Mouse (Mus musculus): Measurements from ENCODE around the gene Farp2.

The Farp2 gene

DNA sequence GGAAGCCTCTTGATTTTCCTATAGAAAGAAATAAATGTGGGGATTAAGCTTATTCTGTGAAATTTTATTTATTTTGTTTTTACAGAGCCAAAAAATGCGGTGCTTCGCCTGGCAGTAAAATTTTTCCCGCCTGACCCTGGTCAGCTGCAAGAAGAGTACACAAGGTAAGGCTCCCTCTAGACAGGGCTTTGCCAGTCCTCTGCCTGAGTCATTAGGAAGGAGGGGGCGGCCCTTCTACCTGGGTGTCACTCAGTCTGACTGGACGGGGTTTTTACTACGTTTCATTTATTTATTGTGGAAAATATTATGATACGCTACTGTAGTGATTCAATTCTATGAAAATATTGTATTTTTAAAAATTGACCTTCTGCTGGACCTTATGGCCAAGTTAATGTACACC, 51.3 kb downstream of the Farp2 start:
- DNase-seq (ENCODE audit: low spot score), result no peak

DNA sequence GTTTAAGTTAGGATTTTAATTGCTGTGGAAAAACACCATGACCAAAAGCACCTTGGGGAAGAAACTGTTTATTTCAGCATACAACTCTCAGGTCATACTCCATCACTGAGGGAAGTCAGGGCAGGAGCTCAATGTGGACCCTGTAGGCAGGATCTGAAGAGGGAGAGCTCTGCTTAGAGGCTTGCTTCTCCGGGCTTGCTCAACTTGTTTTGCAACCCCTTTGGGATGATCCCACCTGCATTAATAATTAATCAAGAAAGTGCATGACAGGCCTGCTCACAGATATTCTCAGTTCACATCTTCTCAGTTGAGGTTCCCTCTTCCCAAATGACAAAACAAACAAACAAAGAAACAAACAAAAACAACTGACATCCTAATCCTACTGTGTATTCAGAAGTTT, 51.8 kb downstream of the Farp2 start:
- DNase-seq (ENCODE audit: low spot score), result no peak

DNA sequence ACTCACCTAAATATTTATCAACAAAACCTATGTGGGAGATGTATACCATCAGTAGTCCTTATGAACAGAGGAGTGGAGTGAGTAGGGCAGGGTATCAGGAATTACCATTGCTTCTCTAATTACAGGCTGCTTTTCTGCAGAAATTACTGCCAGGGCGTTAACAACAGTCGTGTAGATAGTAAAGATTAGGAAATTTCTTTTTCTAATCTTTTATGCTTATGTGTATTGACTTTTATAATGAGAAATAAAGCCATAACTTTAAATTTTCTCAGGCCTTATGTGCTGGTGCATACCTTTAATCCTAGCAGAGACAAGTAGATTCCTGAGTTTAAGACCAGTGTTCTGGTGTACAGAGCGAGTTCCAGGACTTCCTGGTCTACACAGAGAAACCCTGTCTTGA, 52.9 kb downstream of the Farp2 start:
- no peak for DNase-seq (ENCODE audit: low spot score)

DNA sequence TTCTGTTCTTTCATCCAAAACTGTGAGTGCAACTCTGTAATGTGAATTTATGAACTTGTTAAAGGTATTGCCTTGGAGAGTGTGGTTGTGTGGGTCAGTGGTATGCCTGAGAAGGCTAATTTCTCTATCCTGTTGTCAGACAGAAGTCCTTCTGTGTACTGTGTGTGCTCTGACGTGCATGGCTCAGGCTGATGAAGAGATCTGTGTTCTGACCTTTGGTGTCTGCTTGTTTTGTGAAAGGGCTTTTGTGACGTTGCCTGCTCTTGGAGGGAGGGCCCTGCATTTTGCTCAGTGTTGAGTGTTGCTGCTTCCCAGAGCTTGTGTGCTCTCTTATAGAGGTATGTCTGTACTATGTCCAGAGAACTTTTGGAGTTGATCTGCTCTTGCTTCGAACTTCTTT, 55.1 kb downstream of the Farp2 start:
- DNase-seq (ENCODE audit: low spot score), result peak; percentile 6

DNA sequence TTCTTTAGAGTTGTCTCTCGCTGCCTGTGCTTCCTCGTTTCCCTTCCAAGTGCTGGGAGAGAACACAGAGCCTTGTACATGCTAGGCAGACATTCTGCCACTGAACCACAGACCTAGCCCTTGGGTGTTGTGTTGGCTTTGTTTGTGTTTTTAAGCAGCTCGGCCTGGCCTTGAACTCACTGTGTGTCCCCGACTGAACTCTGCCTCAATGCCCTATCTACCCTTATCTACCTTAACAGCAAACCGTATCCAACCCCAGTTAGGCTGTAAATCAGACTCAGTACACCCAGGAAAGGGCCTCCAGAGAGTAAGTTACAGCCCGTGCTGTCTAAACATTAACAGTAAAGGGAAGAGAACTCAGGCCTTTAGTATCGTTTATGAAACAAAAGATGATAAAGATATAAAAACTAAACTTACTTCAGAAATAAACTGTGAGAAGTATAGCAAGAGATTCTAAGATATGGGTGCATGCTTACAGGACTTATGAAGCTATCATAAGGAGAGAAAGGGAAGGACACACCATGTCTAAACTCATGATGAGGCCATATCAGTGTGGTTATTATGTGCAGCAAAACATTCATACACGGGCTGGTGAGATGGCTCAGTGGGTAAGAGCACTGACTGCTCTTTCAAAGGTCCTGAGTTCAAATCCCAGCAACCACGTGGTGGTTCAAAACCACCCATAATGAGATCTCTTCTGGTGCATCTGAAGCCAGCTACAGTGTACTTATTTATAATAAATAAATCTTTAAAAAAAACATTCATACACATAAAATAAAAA, 56.0 kb downstream of the Farp2 start:
- no peak for DNase-seq (ENCODE audit: low spot score)

DNA sequence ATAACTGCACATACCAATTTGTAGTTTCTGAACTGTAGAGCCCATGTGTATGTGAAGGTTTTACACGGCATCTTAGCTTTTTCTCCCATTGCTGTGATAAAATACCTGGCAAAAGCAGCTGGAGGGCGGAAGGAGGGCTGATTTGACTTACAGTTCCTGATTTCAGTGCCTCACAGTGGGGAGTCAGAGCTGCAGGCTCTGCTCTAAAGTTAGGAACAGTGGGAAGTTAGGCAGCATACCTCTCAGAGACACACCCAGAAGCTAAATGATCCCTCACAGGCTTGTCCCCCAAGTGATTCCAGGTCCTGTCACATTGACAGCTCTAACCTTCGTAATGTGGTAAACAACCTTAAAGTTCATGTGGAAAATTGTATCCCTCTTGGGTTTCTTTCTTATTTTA, 65.2 kb downstream of the Farp2 start:
- DNase-seq (ENCODE audit: low spot score), result no peak

DNA sequence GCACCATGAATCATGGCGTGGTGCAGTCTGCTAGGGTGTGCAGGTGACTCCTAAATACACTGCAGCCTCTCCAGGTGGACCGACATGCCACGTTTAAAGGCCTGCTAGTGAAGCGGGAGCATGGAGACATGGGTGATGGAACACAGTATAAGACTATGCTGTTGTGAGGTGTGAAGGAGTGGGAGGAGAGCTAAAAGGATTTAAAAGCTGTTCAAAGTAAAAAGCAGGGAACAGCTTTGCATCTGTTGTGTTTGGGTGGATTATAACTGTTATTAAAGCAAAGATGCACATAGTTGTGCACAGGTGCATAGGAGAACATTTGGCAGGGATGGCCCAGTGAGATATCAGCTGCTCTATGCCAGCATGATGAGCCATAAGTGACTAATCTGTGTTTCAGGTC, 66.0 kb downstream of the Farp2 start:
- DNase-seq (ENCODE audit: low spot score), result no peak

DNA sequence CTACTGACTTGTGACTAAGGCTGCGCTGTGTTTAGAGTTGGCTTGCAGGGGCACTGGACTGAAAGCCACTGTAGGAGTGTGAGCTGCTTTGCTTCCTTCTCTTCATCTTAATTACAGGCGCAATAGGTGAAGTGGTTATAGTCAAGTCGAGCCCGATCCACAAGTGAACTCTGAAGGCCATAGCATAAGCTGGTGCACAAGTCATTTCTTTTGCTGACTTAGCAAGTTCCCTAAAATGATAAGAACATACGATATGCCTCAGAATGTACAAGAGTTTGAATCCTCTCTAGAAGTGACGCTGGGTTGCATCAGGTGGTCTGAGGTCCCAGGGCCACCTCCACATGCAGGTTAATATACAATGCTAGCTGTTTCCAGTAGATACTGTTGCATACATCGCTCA, 69.7 kb downstream of the Farp2 start:
- DNase-seq (ENCODE audit: low spot score), result no peak

DNA sequence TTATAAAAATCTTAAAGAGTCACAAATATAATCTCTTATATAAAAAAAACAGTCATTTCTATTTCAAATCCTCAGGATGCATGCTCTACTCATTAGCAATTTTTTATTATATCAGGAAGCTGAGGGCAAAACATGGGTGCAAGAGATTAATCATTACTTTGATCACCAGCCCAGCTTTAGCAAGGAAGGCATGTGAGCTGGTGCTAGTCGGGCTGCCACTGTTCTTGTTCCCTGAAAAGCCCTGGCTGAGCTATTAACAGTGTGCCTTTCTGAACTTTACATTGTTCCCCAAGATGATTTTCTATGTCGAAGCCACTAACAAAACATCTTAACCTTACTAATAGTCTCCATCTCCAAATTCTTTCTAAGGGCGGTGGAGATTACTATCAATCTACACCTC, 76.5 kb downstream of the Farp2 start:
- DNase-seq (ENCODE audit: low spot score), result no peak

DNA sequence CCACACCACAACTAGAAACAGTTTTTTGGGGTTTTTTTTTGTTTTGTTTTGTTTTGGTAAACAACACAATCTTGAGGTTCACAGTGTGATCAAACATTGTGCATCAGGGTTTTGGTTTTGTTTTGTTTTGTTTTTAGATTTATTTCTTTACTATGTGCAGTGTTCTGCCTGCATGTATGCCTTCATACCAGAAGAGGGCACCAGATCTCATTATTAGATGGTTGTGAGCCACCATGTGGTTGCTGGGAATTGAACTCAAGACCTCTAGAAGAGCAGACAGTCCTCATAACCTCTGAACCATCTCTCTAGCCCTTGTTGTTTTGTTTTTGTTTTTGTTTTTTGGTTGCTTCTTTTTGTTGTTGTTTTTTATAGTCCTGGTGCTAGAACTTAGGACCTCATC, 82.1 kb downstream of the Farp2 start:
- DNase-seq (ENCODE audit: low spot score), result no peak

DNA sequence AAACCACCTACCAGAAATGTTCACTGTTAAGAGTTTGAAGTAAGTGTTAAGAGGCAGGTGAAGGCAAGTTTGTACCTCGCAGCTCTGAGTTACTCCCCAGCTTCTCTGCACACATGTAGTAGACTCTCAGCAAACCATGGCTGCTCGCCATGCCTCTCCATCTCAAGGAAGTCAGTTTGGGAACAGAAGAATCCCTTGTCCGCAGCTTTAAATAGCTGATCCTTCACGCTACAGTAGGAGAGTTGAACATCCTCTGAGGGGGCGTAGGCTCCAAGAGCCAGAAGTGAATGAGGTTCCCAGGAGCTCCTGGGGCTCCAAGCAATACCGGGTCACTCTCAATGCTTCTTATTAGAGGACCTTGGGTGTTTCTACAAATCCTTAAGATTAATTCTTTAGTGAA, 84.0 kb downstream of the Farp2 start:
- DNase-seq (ENCODE audit: low spot score), result no peak

DNA sequence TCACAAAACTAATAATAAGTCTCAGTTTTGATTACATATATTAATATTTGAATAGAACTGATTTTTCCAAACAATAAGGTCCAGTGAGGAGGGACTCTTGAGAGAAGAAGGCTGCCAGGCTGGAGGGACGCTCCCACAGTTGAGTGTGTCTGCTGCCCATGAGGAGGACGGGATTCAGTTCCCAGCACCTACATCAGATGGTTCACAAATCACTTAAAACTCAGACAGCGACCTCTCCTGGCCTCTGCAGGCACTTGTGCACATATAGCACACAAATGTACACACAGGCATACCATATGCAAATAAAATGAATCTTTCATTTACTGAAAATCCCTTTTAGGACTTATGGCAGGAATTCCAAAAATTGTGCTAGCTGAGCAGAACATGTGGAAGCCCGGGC, 91.0 kb downstream of the Farp2 start:
- no peak for DNase-seq (ENCODE audit: low spot score)

DNA sequence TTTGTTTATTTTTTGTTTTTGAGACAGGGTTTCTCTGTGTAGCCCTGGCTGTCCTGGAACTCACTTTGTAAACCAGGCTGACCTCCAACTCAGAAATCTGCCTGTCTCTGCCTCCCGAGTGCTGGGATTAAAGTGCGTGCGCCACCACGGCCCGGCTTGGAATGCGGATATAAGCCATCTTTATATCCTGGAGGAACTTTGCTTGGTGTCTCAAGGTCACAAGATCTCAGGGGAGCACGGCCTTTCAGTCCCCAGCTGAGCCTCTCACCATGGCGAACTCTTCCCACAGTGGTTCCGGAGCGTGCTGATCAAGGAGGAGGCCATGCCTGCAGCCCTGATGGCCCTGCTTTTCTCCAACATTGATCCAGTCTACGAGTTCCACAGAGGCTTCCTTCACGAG, 92.0 kb downstream of the Farp2 start:
- DNase-seq (ENCODE audit: low spot score), result no peak

DNA sequence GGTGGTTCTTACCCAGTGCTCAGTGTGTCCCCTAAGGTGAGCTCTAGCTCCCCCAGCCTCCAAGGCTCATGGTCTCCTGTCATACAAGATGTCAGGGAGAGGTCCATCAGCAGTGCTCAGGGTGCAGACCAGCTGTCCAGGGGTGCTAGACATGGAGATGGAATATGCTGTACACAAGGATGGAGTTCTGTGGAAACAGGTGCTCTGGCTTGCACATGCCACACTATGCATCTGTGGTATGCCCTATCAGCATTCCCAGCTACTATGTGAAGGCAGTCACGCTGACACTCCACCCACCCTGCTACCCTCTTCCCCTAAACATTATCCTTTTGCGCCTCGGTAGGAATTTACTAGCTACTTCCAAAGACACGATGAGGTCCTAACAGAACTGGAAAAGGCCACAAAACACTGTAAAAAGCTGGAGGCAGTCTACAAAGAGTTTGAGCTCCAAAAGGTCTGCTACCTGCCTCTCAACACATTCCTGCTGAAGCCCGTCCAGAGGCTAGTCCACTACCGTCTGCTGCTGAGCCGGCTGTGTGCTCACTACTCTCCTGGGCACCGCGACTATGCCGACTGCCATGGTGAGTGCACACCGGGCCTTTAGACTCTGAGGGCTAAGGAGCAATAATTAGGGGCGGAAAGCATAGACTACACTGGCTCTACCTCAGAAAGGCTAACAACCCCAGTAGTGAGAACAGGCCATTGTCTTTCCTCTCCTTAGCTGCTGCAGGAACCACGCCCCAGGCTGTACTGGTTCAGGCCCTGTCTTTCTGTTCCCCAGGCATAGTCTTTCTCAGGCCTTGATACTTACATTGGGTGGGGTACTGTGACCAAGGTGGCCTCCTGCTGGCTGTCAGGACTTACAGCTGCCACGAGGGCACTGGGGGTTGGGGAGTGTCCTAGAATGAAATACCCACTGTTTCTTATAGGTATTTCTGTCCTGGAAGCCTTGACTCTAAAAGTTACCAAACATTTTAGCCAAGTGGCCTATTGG, 95.5 kb downstream of the Farp2 start:
- DNase-seq (ENCODE audit: low spot score), result no peak

DNA sequence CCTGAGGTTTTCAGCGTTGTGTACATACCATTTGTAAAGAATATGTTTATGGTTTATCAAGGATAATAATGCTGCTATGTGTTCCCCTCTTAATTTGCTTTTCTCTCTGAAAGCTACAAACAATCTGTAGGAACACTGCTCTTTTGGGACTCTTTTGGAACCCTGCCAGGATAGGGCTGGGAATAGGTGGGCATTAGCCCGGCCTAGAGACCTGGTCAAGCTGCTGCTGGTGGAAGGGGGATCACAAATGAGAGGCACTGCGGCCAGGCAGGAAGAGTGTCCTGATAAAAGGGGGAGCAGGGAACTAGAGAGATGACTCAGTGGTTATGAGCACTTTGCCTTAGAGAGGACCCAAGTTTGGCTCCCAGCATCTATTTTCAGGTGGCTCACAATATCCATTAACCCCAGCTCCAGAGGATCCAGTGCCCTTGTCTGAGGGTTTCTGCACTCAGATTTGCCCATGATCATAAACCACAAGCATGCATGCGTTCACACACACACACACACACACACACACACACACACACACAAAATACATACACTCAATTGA, 96.9 kb downstream of the Farp2 start:
- no peak for DNase-seq (ENCODE audit: low spot score)

DNA sequence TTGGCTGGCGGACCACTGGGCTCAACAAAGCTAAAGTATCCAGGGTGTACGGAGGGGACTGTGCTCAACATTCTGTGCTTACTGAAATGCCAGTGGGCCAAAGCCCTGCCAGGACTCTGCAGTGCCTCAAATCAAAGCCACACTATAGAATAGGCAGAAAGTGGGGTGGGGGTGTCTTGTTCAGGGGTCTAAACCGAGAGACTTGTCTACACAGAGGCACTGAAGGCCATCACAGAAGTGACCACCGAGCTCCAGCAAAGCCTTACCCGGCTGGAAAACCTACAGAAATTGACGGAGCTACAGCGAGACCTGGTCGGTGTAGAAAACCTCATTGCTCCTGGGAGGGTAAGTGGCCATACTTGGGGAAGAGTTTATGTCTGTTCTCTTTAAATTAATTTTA, 97.9 kb downstream of the Farp2 start:
- no peak for DNase-seq (ENCODE audit: low spot score)

DNA sequence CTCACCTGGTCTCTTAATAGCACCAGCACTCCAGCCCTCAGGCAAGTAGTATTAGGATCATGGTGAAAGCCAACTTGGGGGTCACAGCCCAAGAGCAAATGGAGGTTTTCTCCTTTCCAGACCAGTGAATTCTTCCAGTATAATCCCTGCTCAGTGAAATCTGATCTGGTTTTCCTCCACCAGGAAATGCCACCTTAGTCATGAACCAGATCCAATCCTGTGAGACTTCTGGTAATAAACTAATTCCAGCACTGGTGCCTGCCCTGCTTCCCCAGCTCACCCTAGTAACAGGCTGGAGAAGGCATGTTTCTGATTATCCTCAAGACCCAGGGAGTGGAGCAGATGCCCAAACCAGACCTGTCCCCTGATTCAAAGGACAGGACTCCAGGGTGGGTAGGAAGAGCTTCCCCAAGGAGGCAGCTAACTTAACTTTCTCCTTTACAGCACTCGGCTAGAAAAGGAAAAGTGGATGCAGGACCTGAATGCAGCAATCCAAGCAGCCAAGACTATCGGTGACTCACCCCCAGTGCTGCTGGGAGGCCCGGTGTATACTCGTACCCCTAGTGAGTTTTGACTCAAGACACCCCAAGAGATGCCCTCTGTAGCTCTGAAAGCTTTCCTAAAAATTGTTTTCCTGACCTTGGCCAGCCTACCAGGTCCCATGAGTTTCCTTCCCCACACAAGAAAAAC, 106.3 kb downstream of the Farp2 start:
- DNase-seq (ENCODE audit: low spot score), result peak; percentile 59

DNA sequence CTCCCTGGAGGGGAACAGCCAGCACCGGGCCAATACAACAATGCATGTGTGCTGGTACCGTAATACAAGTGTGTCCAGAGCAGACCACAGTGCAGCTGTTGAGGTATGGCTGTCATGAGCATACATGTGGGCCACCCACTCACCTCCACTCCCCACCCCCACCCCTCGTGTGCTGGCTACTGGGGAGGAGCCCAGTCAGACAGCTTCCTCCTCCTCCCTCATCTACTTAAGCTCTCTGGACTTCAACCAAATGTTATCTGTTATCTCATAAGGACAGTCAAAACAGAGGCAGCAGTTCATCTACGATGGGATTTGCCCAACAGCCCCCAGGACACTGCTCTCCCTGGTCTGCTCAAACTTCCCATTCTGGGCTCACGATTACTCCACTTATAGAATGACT, 107.1 kb downstream of the Farp2 start:
- no peak for DNase-seq (ENCODE audit: low spot score)

DNA sequence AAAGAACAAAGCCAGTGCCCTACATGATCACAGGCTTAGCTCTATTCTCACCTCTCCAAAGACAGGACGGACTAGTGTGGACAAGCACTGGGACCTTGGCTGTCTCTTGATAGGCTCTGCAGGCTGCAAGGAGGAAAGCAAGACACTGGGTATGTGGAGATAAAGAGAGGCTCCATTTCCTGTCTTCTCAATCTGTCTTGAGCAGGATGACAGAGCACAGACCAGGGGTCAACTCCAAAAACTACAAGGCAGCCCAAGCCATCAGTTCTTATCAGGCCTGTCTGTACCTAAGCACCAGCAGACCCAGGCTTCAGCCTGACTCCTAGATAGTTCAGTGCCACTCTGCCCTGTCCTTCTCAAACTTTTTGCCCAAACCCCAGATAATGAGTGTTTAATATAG, 112.6 kb downstream of the Farp2 start:
- DNase-seq (ENCODE audit: low spot score), result peak; percentile 9

DNA sequence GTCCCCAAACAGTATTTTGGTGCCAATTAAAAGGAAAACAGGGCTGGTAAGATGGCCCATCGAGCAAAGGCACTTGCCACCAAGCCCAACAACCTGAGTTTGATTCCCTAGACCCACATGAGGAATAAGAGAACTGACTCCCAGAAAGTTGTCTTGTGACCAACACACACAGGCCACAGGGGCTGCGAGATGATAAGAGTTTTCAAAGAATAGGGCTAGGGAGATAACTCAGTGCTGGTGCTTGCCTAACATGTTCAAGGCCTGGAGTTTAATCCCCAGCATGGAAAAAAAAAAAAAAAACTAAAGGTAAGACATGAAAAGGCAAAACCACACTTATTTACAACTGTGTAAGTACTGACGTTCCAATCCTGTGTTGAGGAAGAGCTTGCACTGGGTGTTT, 118.9 kb downstream of the Farp2 start:
- no peak for DNase-seq (ENCODE audit: low spot score)

DNA sequence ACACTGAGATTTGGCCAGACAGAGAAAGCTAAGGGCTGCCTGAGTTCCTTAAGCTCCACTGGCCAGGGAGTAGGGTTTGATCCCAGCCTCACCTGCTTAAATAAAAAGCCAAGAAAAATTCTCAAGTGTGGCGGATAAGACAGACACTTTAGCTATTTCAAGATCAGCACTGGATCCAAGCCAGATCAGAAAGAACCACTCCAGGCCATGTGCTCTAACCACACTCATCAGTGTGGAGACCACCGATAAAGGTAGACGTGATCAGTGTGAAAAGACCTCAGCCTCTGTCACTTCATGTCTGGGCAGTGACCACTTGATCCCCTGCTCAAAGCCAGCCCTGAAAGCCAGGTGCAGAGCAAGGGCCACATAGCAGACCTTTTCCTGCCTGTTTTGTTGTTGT, 120.8 kb downstream of the Farp2 start:
- no peak for DNase-seq (ENCODE audit: low spot score)

DNA sequence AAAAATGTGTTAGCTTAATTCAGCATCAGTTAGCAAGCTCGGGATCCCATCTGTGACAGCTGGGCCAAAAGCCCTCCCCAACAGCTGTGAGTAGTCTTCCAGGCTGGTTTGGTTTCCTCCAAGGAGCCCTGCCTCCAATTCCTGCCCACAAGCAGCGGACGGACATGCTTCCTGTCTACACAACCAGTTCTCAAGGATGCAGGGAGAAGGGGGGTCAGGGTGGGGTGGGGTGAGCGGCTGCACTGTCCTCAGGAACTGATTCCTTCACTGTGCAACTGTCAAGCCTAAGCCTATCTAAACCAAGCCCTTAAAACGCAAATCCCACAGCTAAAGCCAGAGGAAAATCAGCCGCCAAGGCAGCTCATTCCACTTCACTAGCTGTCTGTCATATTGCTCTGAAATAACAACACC, 122.6 kb downstream of the Farp2 start:
- peak; percentile 37 for DNase-seq (ENCODE audit: low spot score)

All from embryo, embryonic 10 days (tissue).